Mouse (Mus musculus): Measurements from ENCODE around the gene Exph5. TPM values are rescaled to one million over a fixed set of nuclear protein-coding genes. Genes with fewer than 3 reads are reported as not detected.
A peak's percentile ranks its signal among the peaks of the same experiment; 100 is the strongest.

The Exph5 gene
- polyA plus RNA-seq, 1 experiment from 2014 or later, result 6.9 TPM

DNA sequence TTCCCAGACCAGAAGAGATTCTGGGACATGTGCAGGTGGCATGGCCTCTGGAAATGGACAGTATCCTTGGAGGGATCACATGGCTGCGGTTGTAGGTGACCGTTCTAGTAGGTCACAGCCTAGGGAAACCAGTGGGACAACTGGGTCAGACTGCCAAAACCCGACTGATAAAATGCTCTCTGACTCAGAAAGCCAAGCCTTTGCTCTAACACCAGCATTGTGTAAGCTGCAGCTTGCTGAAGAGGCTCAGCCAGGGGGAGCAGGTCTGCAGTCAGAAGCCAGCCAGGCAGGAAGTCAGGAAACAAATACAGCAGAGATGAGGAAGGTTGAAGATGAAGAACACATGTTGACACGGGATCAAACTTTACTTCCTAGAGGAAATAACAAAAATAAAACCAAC lies 74.4 kb downstream of the Exph5 start:
- WGBS, result 56% methylated on average over 4 of the region's 4 CpGs
- no peak overlapping the region for H3K4me2 ChIP-seq (ENCODE audit: low read depth, low read length)
- peak; percentile 34; the same call in 1 of the 2 replicates for ATAC-seq (ENCODE audit: low read depth)
- H3K4me1 ChIP-seq (replicated peaks; ENCODE audit: control insufficient read depth, insufficient read depth, low read length), result 0 out of 2 replicates have a peak, but pooled peaks cover 2% of the 10 kb centered on the region
- H3K9ac ChIP-seq (ENCODE audit: low read length), result no peak overlapping the region
- H3K9me3 ChIP-seq (ENCODE audit: control insufficient read depth, low read length), result no peaks in the 10 kb centered on the region
- no peak overlapping the region for H3K27ac ChIP-seq (ENCODE audit: low read length)
- no peaks in the 10 kb centered on the region for H3K27me3 ChIP-seq (ENCODE audit: control insufficient read depth, insufficient read depth, low read depth, low read length)
- H3K4me3 ChIP-seq (ENCODE audit: low read length), result no peak overlapping the region
- H3K36me3 ChIP-seq (ENCODE audit: control insufficient read depth, insufficient read depth, low read length), result no peaks in the 10 kb centered on the region

DNA sequence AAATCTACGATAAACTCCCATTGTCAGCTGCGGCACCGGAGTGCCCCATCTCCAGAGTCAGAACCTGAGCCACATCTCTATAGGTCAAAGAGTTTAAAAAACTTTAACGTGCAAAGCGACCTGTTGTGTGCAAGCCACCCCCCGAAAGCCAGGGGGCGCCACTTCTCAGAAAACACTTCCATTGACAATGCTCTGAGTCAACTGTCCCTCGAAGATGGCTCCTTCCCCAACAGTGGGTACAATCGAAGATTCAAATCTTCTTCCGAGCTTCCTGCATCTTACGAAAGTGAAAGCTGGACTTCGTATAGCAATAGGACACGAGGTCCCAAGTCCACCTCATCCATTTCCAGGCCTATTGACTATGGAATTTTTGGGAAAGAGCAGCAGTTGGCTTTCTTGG lies 75.3 kb downstream of the Exph5 start:
- no peak for ATAC-seq (ENCODE audit: low read depth)
- no peaks in the 10 kb centered on the region for H3K9me3 ChIP-seq (ENCODE audit: control insufficient read depth, low read length)
- H3K4me1 ChIP-seq (replicated peaks; ENCODE audit: control insufficient read depth, insufficient read depth, low read length), result 0 out of 2 replicates have a peak, but pooled peaks cover 2% of the 10 kb centered on the region

DNA sequence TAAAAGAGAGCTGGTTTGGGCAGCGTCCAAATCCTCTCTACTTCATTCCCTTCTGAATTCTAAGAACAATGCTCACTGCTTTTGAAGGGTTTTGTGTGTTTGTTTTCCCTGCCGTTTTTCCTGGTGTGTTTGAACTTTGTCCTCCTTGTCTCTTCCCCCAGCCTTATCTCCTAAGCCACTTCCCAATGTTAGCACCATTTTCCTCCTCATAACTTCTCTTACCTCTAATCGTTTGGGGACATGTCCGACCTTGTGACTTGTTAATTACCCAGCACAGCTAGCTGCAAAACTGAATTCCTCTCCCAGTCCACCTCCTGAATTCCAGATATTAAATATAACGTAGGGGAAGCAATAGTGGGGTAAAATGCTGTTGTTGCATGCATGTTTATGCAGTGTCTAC lies 76.1 kb downstream of the Exph5 start:
- no peak overlapping the region for H3K27ac ChIP-seq (ENCODE audit: low read length)
- WGBS, result 27% methylated on average over 5 of the region's 5 CpGs
- H3K27me3 ChIP-seq (ENCODE audit: control insufficient read depth, insufficient read depth, low read depth, low read length), result no peaks in the 10 kb centered on the region

More for the DNA sequence above, 75.3 kb downstream of the Exph5 start:
- Histone ChIP-seq H3K4me2 (ENCODE audit: low read depth, low read length) (no peak overlapping the region), H3K9ac (ENCODE audit: low read length) (no peak overlapping the region), H3K27me3 (ENCODE audit: control insufficient read depth, insufficient read depth, low read depth, low read length) (no peaks in the 10 kb centered on the region), H3K27ac (ENCODE audit: low read length) (no peak overlapping the region), H3K4me3 (ENCODE audit: low read length) (no peak overlapping the region), H3K36me3 (ENCODE audit: control insufficient read depth, insufficient read depth, low read length) (no peaks in the 10 kb centered on the region)
- 87% methylated on average over 13 of the region's 13 CpGs for WGBS

DNA sequence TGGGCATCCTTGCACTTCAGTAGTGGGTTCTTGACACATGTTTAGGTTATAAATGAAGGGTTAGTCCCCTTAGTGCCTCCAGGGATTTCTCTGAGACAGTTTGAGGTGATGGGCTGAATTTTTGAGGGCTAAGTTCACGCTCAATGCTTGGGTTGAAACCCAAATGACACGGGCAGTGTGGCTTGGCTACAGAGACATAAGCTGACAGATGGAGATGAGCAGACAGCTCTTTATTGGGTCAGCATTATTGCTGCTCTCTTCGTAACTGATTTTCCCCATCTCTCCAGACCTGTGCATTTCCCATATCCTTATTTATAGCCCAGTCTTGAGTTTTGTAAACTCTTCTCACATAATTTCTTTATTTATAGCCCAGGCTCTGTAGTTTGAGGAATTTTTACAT lies 76.7 kb downstream of the Exph5 start:
- no peaks in the 10 kb centered on the region for H3K27me3 ChIP-seq (ENCODE audit: control insufficient read depth, insufficient read depth, low read depth, low read length)
- H3K4me3 ChIP-seq (ENCODE audit: low read length), result no peak overlapping the region
- no peak overlapping the region for H3K27ac ChIP-seq (ENCODE audit: low read length)
- no peaks in the 10 kb centered on the region for H3K36me3 ChIP-seq (ENCODE audit: control insufficient read depth, insufficient read depth, low read length)
- no peak overlapping the region for H3K4me2 ChIP-seq (ENCODE audit: low read depth, low read length)
- ATAC-seq (ENCODE audit: low read depth), result no peak
- no peaks in the 10 kb centered on the region for H3K9me3 ChIP-seq (ENCODE audit: control insufficient read depth, low read length)
- no peak overlapping the region for H3K9ac ChIP-seq (ENCODE audit: low read length)
- H3K4me1 ChIP-seq (replicated peaks; ENCODE audit: control insufficient read depth, insufficient read depth, low read length), result peaks cover 5% of the 10 kb centered on the region; the same call in 1 of the 2 replicates
- 65% methylated on average over 3 of the region's 3 CpGs for WGBS

More for the DNA sequence above, 76.1 kb downstream of the Exph5 start:
- Histone ChIP-seq H3K4me1 (replicated peaks; ENCODE audit: control insufficient read depth, insufficient read depth, low read length) (0 out of 2 replicates have a peak, but pooled peaks cover 2% of the 10 kb centered on the region), H3K9ac (ENCODE audit: low read length) (no peak overlapping the region), H3K36me3 (ENCODE audit: control insufficient read depth, insufficient read depth, low read length) (no peaks in the 10 kb centered on the region), H3K4me3 (ENCODE audit: low read length) (no peak overlapping the region), H3K9me3 (ENCODE audit: control insufficient read depth, low read length) (no peaks in the 10 kb centered on the region), H3K4me2 (ENCODE audit: low read depth, low read length) (no peak overlapping the region)
- ATAC-seq (ENCODE audit: low read depth), result no peak

DNA sequence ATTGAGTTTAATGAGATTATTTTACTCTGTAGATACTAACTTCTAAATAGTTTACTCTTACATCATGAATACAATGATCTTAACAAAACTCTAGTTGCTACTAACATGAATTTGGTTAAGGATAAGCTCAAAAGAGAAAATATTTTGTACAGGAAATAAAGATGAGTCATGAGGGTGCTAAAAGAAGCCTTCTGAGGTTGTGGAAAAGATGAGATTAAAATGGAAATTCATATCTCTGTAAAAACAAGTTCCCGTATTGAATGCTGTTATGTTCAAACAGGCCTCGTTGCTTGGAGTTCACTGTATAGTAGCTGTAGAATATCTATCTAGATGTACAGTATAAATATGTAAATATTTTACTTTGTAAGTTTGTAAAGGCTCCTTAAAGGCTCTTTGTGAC lies 79.1 kb downstream of the Exph5 start:
- Histone ChIP-seq H3K27ac (ENCODE audit: low read length) (no peak overlapping the region), H3K27me3 (ENCODE audit: control insufficient read depth, insufficient read depth, low read depth, low read length) (no peaks in the 10 kb centered on the region), H3K4me3 (ENCODE audit: low read length) (no peak overlapping the region), H3K36me3 (ENCODE audit: control insufficient read depth, insufficient read depth, low read length) (no peaks in the 10 kb centered on the region), H3K9me3 (ENCODE audit: control insufficient read depth, low read length) (no peaks in the 10 kb centered on the region), H3K9ac (ENCODE audit: low read length) (no peak overlapping the region), H3K4me2 (ENCODE audit: low read depth, low read length) (no peak overlapping the region), H3K4me1 (replicated peaks; ENCODE audit: control insufficient read depth, insufficient read depth, low read length) (peaks cover 10% of the 10 kb centered on the region)
- WGBS, result 63% methylated on average over 2 of the region's 2 CpGs
- ATAC-seq (ENCODE audit: low read depth), result no peak

DNA sequence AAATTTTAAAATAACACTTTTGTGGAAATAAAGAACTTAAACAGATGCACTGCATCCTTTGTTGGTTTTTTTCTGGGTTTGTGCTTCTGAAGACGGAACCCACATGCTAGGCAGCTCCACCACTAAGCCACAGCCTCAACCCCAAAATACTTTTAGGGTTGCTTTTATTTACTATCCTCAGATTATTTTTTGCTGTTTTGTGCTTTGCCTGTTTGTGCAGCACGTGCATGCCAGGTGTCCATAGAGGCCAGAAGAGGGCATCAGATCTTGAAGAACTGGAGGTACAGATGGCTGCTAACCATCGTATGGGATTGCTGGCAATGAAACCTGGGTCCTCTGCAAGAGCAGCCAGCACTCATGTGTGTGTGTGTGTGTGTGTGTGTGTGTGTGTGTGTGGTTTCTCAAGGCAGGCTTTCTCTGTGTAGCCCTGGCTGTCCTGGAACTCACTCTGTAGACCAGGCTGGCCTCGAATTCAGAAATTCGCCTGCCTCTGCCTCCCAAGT lies 79.7 kb downstream of the Exph5 start:
- H3K27me3 ChIP-seq (ENCODE audit: control insufficient read depth, insufficient read depth, low read depth, low read length), result no peaks in the 10 kb centered on the region
- H3K9ac ChIP-seq (ENCODE audit: low read length), result no peak overlapping the region
- H3K4me2 ChIP-seq (ENCODE audit: low read depth, low read length), result no peak overlapping the region
- WGBS, result 80% methylated on average over 5 of the region's 5 CpGs
- no peak for ATAC-seq (ENCODE audit: low read depth)
- peaks cover 13% of the 10 kb centered on the region for H3K4me1 ChIP-seq (replicated peaks; ENCODE audit: control insufficient read depth, insufficient read depth, low read length)
- no peak overlapping the region for H3K4me3 ChIP-seq (ENCODE audit: low read length)
- no peak overlapping the region for H3K27ac ChIP-seq (ENCODE audit: low read length)
- H3K36me3 ChIP-seq (ENCODE audit: control insufficient read depth, insufficient read depth, low read length), result no peaks in the 10 kb centered on the region
- no peaks in the 10 kb centered on the region for H3K9me3 ChIP-seq (ENCODE audit: control insufficient read depth, low read length)

DNA sequence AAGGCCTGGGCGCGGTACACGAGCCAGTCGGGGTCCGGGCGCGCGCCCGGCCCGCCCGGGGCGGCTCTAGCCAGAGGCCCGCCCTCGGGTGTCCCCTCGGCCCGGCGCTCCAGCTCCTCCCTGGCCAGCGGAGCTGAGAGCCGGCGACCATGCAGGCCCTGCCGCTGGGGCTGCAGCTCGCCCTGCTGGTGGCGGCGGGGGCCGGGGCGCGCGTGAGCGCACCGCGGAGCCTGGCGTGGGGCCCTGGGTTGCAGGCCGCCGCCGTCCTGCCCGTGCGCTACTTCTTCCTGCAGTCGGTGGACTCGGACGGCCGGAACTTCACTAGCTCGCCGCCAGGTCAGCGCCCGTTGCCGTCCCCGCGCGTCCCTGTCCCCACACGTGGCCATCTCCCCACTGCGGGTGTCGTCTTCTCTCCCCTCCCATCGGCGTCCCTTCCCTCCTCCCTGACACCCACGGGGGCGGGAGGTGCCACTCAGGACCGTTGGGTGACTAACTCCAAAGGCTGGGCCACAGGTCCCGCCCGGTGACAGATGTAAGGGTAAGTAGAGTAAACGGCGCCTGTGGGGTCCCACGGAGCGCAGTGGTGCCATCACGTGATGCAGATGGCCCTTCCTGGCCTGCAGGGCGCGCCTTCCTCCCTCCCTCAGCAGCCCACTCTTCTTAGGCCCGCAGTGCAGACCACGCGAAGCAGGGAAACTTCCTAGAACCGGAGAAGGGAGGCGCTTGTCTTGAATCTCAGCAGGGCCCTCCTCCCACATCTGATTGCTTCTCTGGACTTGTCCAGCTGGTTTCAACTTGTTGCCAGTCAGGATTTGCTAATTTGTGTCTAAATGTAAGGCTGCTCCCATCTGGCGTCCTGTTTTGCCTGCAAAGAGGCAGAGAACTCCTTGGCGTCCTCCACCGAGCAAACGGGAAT lies 82.7 kb downstream of the Exph5 start, which contains the start of gene Kdelc2:
Kdelc2 (plus strand) TSS at position 75 of the 916 bp plus-strand sequence.
- H3K27me3 ChIP-seq (ENCODE audit: control insufficient read depth, insufficient read depth, low read depth, low read length), result no peaks in the 10 kb centered on the region
- under 1% methylated on average over 64 of the region's 75 CpGs for WGBS
- H3K9ac ChIP-seq (ENCODE audit: low read length), result peak within 1 kb of the TSS; percentile 90
- peak within 1 kb of the TSS; percentile 63 for H3K4me2 ChIP-seq (ENCODE audit: low read depth, low read length)
- H3K9me3 ChIP-seq (ENCODE audit: control insufficient read depth, low read length), result no peaks in the 10 kb centered on the region
- peak within 1 kb of the TSS; percentile 70 for H3K4me3 ChIP-seq (ENCODE audit: low read length)
- peak; percentile 97 for ATAC-seq (ENCODE audit: low read depth)
- peaks cover 11% of the 10 kb centered on the region for H3K4me1 ChIP-seq (replicated peaks; ENCODE audit: control insufficient read depth, insufficient read depth, low read length)
- H3K36me3 ChIP-seq (ENCODE audit: control insufficient read depth, insufficient read depth, low read length), result peaks cover 4% of the 10 kb centered on the region; the same call in 1 of the 2 replicates
- H3K27ac ChIP-seq (ENCODE audit: low read length), result peak within 1 kb of the TSS; percentile 99

DNA sequence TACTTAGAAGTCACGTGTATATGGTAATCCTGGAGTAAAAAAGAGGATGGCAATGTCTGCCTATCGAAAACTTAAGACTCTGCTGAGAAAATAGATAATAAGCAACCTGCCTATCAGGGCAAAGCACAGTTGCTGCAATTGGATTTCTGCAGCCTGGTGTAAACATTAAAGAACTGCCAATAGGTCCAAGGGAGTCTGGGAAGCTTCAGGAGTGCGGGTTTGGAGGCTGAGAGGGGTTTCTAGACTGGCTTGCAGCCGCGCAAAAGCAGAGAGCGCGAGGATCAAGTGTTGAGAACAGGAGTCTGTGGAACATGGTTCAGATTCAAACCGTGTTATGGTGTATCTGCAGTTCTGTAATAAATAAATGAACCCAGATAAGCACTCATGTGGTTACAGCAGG lies 83.4 kb downstream of the Exph5 start:
- Histone ChIP-seq H3K9me3 (ENCODE audit: control insufficient read depth, low read length) (no peaks in the 10 kb centered on the region), H3K4me2 (ENCODE audit: low read depth, low read length) (peak overlapping the region; percentile 63), H3K4me3 (ENCODE audit: low read length) (peak overlapping the region; percentile 70), H3K9ac (ENCODE audit: low read length) (peak overlapping the region; percentile 90), H3K27ac (ENCODE audit: low read length) (peak overlapping the region; percentile 99), H3K4me1 (replicated peaks; ENCODE audit: control insufficient read depth, insufficient read depth, low read length) (peaks cover 11% of the 10 kb centered on the region), H3K36me3 (ENCODE audit: control insufficient read depth, insufficient read depth, low read length) (peaks cover 4% of the 10 kb centered on the region; the same call in 1 of the 2 replicates), H3K27me3 (ENCODE audit: control insufficient read depth, insufficient read depth, low read depth, low read length) (no peaks in the 10 kb centered on the region)
- 8% methylated on average over 8 of the region's 8 CpGs for WGBS
- ATAC-seq (ENCODE audit: low read depth), result peak; percentile 18

DNA sequence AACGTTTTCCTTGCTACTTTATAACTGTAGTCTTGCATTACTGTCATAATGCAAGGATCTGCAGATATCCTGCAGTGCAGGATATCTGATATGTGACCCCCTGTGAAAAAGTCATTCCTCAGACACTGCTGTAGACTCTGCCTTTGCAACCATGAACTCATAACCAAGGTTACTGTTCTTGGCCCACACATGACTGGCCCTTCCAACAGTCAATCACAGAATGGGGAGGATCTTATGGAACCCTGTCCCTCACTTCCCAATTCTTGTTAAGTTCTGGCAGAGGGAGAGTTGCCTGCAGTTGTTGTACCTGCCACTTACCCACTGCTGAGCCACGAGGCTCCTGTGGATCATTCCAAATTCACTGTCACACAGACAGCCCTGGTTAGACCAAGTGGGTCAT lies 86.0 kb downstream of the Exph5 start:
- H3K36me3 ChIP-seq (ENCODE audit: control insufficient read depth, insufficient read depth, low read length), result peaks cover 13% of the 10 kb centered on the region; the same call in 1 of the 2 replicates
- WGBS, result 55% methylated on average over 2 of the region's 2 CpGs
- no peak overlapping the region for H3K9ac ChIP-seq (ENCODE audit: low read length)
- no peaks in the 10 kb centered on the region for H3K27me3 ChIP-seq (ENCODE audit: control insufficient read depth, insufficient read depth, low read depth, low read length)
- no peak overlapping the region for H3K4me3 ChIP-seq (ENCODE audit: low read length)
- no peaks in the 10 kb centered on the region for H3K9me3 ChIP-seq (ENCODE audit: control insufficient read depth, low read length)
- no peak overlapping the region for H3K27ac ChIP-seq (ENCODE audit: low read length)
- peaks cover 11% of the 10 kb centered on the region for H3K4me1 ChIP-seq (replicated peaks; ENCODE audit: control insufficient read depth, insufficient read depth, low read length)
- no peak for ATAC-seq (ENCODE audit: low read depth)
- no peak overlapping the region for H3K4me2 ChIP-seq (ENCODE audit: low read depth, low read length)
